9 mouse cellular contexts compared by ENCODE assay signal in the genomic region with DNA sequence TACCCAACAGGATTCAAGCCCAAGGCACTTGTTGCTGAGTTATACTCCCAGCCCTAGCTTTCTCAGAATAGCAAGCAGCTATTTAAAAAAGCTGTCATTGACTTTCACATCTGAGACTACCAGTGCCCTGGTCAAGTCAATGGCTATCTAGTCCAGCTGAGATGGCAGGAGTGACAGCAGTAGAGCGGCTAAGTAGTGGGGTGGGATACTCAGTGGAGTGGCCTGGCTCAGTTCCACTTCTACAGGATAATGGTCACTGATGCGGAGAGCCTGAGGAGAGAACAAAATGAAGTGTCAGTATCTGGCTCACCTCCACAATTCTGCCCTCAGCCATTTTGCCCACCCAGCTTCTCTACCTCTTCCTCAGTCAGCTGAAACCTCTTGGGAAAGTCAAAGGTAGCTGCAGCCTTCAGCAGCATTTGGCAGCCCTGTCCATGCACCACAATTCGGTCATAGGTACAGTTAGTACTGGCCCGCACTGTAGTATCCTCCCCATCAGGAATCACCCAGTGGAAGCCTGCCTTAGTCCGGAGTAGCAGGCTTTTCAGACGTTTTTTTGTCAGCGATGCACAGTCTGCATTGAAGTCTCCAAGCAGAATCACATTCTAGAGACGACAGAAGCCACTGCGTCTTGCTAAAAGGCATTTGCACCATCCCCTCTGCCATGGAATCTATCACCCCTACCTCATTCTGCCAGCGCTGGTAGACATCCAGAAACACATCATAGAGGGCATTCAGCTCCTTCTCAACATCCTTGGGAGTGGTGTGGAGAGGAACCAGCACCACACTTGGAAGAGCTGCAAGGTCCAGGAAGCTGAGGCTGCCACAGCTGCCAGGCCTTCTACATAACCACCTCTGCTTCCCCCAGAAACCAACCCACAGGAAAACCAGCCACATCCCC. TPM values are rescaled to one million over a fixed set of nuclear protein-coding genes. Genes with fewer than 3 reads are reported as not detected.
DNase-seq lines count a peak whose midpoint lies in the region; ATAC-seq and TF ChIP-seq lines count a peak whose summit lies in the region.
"Had no signal": no experiment of that assay in that cellular context is flagged by ENCODE, and none has a peak within 500 bp of the region (broad histone marks: within the 10 kb centered on the region; RNA-seq: fewer than 3 reads in every experiment).

No protein-coding gene starts in this region.

- H3K9ac ChIP-seq in kidney, embryonic 15.5 days, result no peak overlapping the region
- peak overlapping the region; percentile 36; the same call in 1 of the 2 replicates for H3K9ac ChIP-seq in liver, embryonic 13.5 days
- H3K9ac ChIP-seq in forebrain, embryonic 12.5 days, result no peak overlapping the region

- H3K4me3 ChIP-seq in kidney, embryonic 15.5 days (replicated peaks), result no peak overlapping the region
- peak overlapping the region; percentile 10 for H3K4me3 ChIP-seq in bone marrow macrophage, adult 2 months (ENCODE audit: insufficient read depth, low read length)
- H3K4me3 ChIP-seq in liver, embryonic 13.5 days (replicated peaks), result no peak overlapping the region
- no peak overlapping the region for H3K4me3 ChIP-seq in layer of hippocampus, adult 2 months
- no peak overlapping the region for H3K4me3 ChIP-seq in forebrain, embryonic 12.5 days (replicated peaks)

- no peak for DNase-seq in kidney, adult 11 months
- DNase-seq in ES-CJ7 (ENCODE audit: low read depth, low spot score), result peak; percentile 28
- no peak for DNase-seq in liver, embryonic 13.5 days
- no peak for DNase-seq in layer of hippocampus, adult 2 months (ENCODE audit: low spot score in 2 of 2)
- DNase-seq: gastrocnemius, postnatal 36 days; layer of hippocampus, postnatal 36 days had no signal

- no peak for TF ChIP-seq CTCF in bone marrow macrophage, adult 2 months (IDR thresholded peaks at IDR 0.05; ENCODE audit: low read depth, low read length)
- TF ChIP-seq CTCF in layer of hippocampus, adult 2 months (conservative IDR thresholded peaks at IDR 0.05), result no peak

- H3K9me3 ChIP-seq in kidney, embryonic 15.5 days (replicated peaks), result no peaks in the 10 kb centered on the region
- H3K9me3 ChIP-seq in liver, embryonic 13.5 days (replicated peaks), result no peaks in the 10 kb centered on the region
- H3K9me3 ChIP-seq in forebrain, embryonic 12.5 days, result no peaks in the 10 kb centered on the region

- 36% methylated on average over 10 of the region's 10 CpGs for WGBS in kidney, embryonic 15.5 days
- 19% methylated on average over 10 of the region's 10 CpGs for WGBS in liver, embryonic 13.5 days (ENCODE audit: insufficient replicate concordance)
- WGBS in forebrain, embryonic 12.5 days, result 34% methylated on average over 10 of the region's 10 CpGs

- H3K4me1 ChIP-seq in kidney, embryonic 15.5 days, result 0 out of 2 replicates have a peak, but pooled peaks cover 4% of the 10 kb centered on the region
- H3K4me1 ChIP-seq in bone marrow macrophage, adult 2 months (ENCODE audit: control insufficient read depth, insufficient read depth, low read length), result peaks cover 20% of the 10 kb centered on the region
- H3K4me1 ChIP-seq in liver, embryonic 13.5 days (replicated peaks), result peaks cover 22% of the 10 kb centered on the region
- peaks cover 5% of the 10 kb centered on the region; the same call in 1 of the 2 replicates for H3K4me1 ChIP-seq in forebrain, embryonic 12.5 days

- no peaks in the 10 kb centered on the region for H3K27me3 ChIP-seq in kidney, embryonic 15.5 days
- no peaks in the 10 kb centered on the region for H3K27me3 ChIP-seq in liver, embryonic 13.5 days
- no peaks in the 10 kb centered on the region for H3K27me3 ChIP-seq in forebrain, embryonic 12.5 days

- no peak overlapping the region for H3K4me2 ChIP-seq in kidney, embryonic 15.5 days
- H3K4me2 ChIP-seq in liver, embryonic 13.5 days, result 0 out of 2 replicates have a peak overlapping the region, but pooled peaks have one; percentile 4
- H3K4me2 ChIP-seq in forebrain, embryonic 12.5 days, result no peak overlapping the region

- peak overlapping the region; percentile 27; the same call in 1 of the 2 replicates for H3K27ac ChIP-seq in kidney, embryonic 15.5 days
- H3K27ac ChIP-seq in bone marrow macrophage, adult 2 months (ENCODE audit: insufficient read depth, low read depth, low read length), result peak overlapping the region; percentile 68
- peak overlapping the region; percentile 58 for H3K27ac ChIP-seq in liver, embryonic 13.5 days
- H3K27ac ChIP-seq in layer of hippocampus, adult 2 months, result no peak overlapping the region
- H3K27ac ChIP-seq in forebrain, embryonic 12.5 days, result no peak overlapping the region

- no peak for TF ChIP-seq POLR2A in bone marrow macrophage, adult 2 months (IDR thresholded peaks at IDR 0.05; ENCODE audit: borderline replicate concordance, low read depth, low read length)

- 0 out of 2 replicates have a peak, but pooled peaks cover 14% of the 10 kb centered on the region for H3K36me3 ChIP-seq in kidney, embryonic 15.5 days
- peaks cover 25% of the 10 kb centered on the region for H3K36me3 ChIP-seq in liver, embryonic 13.5 days
- peaks cover 5% of the 10 kb centered on the region for H3K36me3 ChIP-seq in forebrain, embryonic 12.5 days (replicated peaks)

- ATAC-seq in kidney, embryonic 15.5 days (replicated peaks; ENCODE audit: low FRiP score), result no peak
- no peak for ATAC-seq in liver, embryonic 13.5 days (ENCODE audit: low read depth)
- ATAC-seq in forebrain, embryonic 12.5 days (ENCODE audit: low FRiP score), result no peak

RNA-seq across cellular contexts. Expression of gene Rpl10, which starts 3.1 kb away (rescaled TPM):
- polyA plus RNA-seq in kidney, embryonic 15.5 days (2015; fragmentation: Nextera tagmentation; extraction: Ambion mirVana), result 796 and 801 TPM in 2 replicates
- polyA plus RNA-seq in bone marrow macrophage, adult 2 months (2012; ENCODE audit: insufficient read depth, insufficient read length, missing spikeins), result 136 and 172 TPM in 2 replicates
- 609 and 656 TPM in 2 replicates for polyA plus RNA-seq in liver, embryonic 13.5 days (2015; fragmentation: Nextera tagmentation; extraction: Ambion mirVana)
- 100 to 1,000 TPM; 137 to 175 TPM for total RNA-seq in layer of hippocampus, adult 2 months (2021)
- 555 and 564 TPM in 2 replicates for polyA plus RNA-seq in forebrain, embryonic 12.5 days (2016; fragmentation: Nextera tagmentation; extraction: Ambion mirVana)

RNA-seq across cellular contexts. Expression of gene Taz, which starts 8.0 kb away (rescaled TPM):
- polyA plus RNA-seq in kidney, embryonic 15.5 days (2015; fragmentation: Nextera tagmentation; extraction: Ambion mirVana), result 88.2 and 91.1 TPM in 2 replicates
- polyA plus RNA-seq in bone marrow macrophage, adult 2 months (2012; ENCODE audit: insufficient read depth, insufficient read length, missing spikeins), result 74.6 and 79.4 TPM in 2 replicates
- polyA plus RNA-seq in liver, embryonic 13.5 days (2015; fragmentation: Nextera tagmentation; extraction: Ambion mirVana), result 25.4 and 30.8 TPM in 2 replicates
- total RNA-seq in layer of hippocampus, adult 2 months (2021), result 10 to 100 TPM; 61.4 to 71.4 TPM
- polyA plus RNA-seq in forebrain, embryonic 12.5 days (2016; fragmentation: Nextera tagmentation; extraction: Ambion mirVana), result 81.6 and 84.3 TPM in 2 replicates

RNA-seq across cellular contexts. Expression of gene Dnase1l1, which starts 8.5 kb away (rescaled TPM):
- polyA plus RNA-seq in kidney, embryonic 15.5 days (2015; fragmentation: Nextera tagmentation; extraction: Ambion mirVana), result 12.8 and 13.0 TPM in 2 replicates
- 274 and 292 TPM in 2 replicates for polyA plus RNA-seq in bone marrow macrophage, adult 2 months (2012; ENCODE audit: insufficient read depth, insufficient read length, missing spikeins)
- polyA plus RNA-seq in liver, embryonic 13.5 days (2015; fragmentation: Nextera tagmentation; extraction: Ambion mirVana), result 21.0 and 22.1 TPM in 2 replicates
- 1 to 10 TPM; 1.6 to 2.1 TPM for total RNA-seq in layer of hippocampus, adult 2 months (2021)
- 5.0 TPM in 2 replicates for polyA plus RNA-seq in forebrain, embryonic 12.5 days (2016; fragmentation: Nextera tagmentation; extraction: Ambion mirVana)

RNA-seq across cellular contexts. Expression of gene Emd, which starts 19.2 kb away (rescaled TPM):
- polyA plus RNA-seq in kidney, embryonic 15.5 days (2015; fragmentation: Nextera tagmentation; extraction: Ambion mirVana), result 27.9 and 30.9 TPM in 2 replicates
- polyA plus RNA-seq in bone marrow macrophage, adult 2 months (2012; ENCODE audit: insufficient read depth, insufficient read length, missing spikeins), result 61.4 and 66.9 TPM in 2 replicates
- polyA plus RNA-seq in liver, embryonic 13.5 days (2015; fragmentation: Nextera tagmentation; extraction: Ambion mirVana), result 11.5 and 11.8 TPM in 2 replicates
- 10 to 100 TPM; 31.8 to 39.5 TPM for total RNA-seq in layer of hippocampus, adult 2 months (2021)
- polyA plus RNA-seq in forebrain, embryonic 12.5 days (2016; fragmentation: Nextera tagmentation; extraction: Ambion mirVana), result 20.5 and 23.5 TPM in 2 replicates

RNA-seq across cellular contexts. Expression of gene Atp6ap1, which starts 23.2 kb away (rescaled TPM):
- 137 TPM in 2 replicates for polyA plus RNA-seq in kidney, embryonic 15.5 days (2015; fragmentation: Nextera tagmentation; extraction: Ambion mirVana)
- polyA plus RNA-seq in bone marrow macrophage, adult 2 months (2012; ENCODE audit: insufficient read depth, insufficient read length, missing spikeins), result 529 and 540 TPM in 2 replicates
- polyA plus RNA-seq in liver, embryonic 13.5 days (2015; fragmentation: Nextera tagmentation; extraction: Ambion mirVana), result 69.8 and 72.1 TPM in 2 replicates
- 100 to 1,000 TPM; 306 to 330 TPM for total RNA-seq in layer of hippocampus, adult 2 months (2021)
- polyA plus RNA-seq in forebrain, embryonic 12.5 days (2016; fragmentation: Nextera tagmentation; extraction: Ambion mirVana), result 101 and 104 TPM in 2 replicates

Comparison
In these comparisons a context has a peak if more than half of its experiments do, and no peak if none do; other contexts are left out.
1. H3K27ac ChIP-seq: peak in kidney, embryonic 15.5 days (single experiment), bone marrow macrophage, adult 2 months (single experiment) and liver, embryonic 13.5 days (single experiment); none in layer of hippocampus, adult 2 months (single experiment) and forebrain, embryonic 12.5 days (single experiment).
2. RNA of gene Dnase1l1, which starts 8.5 kb away (polyA plus RNA-seq): 274 to 292 TPM in bone marrow macrophage, adult 2 months; 21.0 to 22.1 TPM in liver, embryonic 13.5 days, 12.8 to 13.0 TPM in kidney, embryonic 15.5 days and 5.0 TPM in forebrain, embryonic 12.5 days; every median in the first group is over 10 times any median in the second.